Mouse (Mus musculus) hindbrain, embryonic 12.5 days (tissue): ENCODE measurements around the gene Scgb2b18. TPM values are rescaled to one million over a fixed set of nuclear protein-coding genes. Genes with fewer than 3 reads are reported as not detected.
"Not testable (repeated sequence)": the region's sequence is repeated elsewhere in the genome, so short reads cannot be mapped to it uniquely, and the experiment has no call there.

Experiments
- ATAC-seq: fragments of 200-750 bp; cut with Nextera tagmentation; 2 replicates; pipeline ENCODE4 v1.8.0; 2017; ENCODE audit warnings: moderate TSS enrichment; ENCODE audit not compliant: low FRiP score
- H3K27ac ChIP-seq: fragments of 300-500 bp; sonication (generic); 2 replicates; pipeline ENCODE4 v1.5.1; 2016; ENCODE audit warnings: mild to moderate bottlenecking
- H3K27me3 ChIP-seq: fragments of 300-500 bp; sonication (generic); 2 replicates; pipeline ENCODE4 v1.6.1; 2016; ENCODE audit warnings: mild to moderate bottlenecking
- H3K36me3 ChIP-seq: fragments of 300-500 bp; sonication (generic); 2 replicates; pipeline ENCODE4 v1.6.1; 2016; ENCODE audit warnings: mild to moderate bottlenecking
- H3K4me1 ChIP-seq: fragments of 300-500 bp; sonication (generic); 2 replicates; pipeline ENCODE4 v1.6.1; 2016
- H3K4me2 ChIP-seq: fragments of 300-500 bp; sonication (generic); replicated peaks from 2 replicates; pipeline ENCODE4 v1.6.1; 2016; ENCODE audit warnings: mild to moderate bottlenecking
- H3K4me3 ChIP-seq: fragments of 300-500 bp; sonication (generic); 2 replicates; pipeline ENCODE4 v1.5.1; 2016; ENCODE audit warnings: mild to moderate bottlenecking
- H3K9ac ChIP-seq: fragments of 300-500 bp; sonication (generic); 2 replicates; pipeline ENCODE4 v1.6.1; 2016; ENCODE audit warnings: mild to moderate bottlenecking, moderate library complexity
- H3K9me3 ChIP-seq: fragments of 300-500 bp; sonication (generic); replicated peaks from 2 replicates; pipeline ENCODE4 v1.6.1; 2016; ENCODE audit warnings: mild to moderate bottlenecking
- WGBS: fragments of 180-500 bp; shearing (Covaris S2); methylation state at CpG from one replicate; pipeline ENCODE4 v1.1.7; 2016; 5-methylcytosine and 5-hydroxymethylcytosine counted together
- polyA plus RNA-seq: library from polyadenylated mRNA; unstranded; fragments of >200 nt; fragmentation: Nextera tagmentation; extraction: Ambion mirVana; gene quantifications from 2 replicates; pipeline ENCODE4 v1.2.1, GENCODE M21; 2016

The Scgb2b18 gene
- polyA plus RNA-seq: not detected in 2 replicates

GRCm38 (mm10) chr7:33173764-33174163, at the start of gene Scgb2b18:
TSS of gene Scgb2b18 (minus strand) at chr7:33173864.
- not testable (repeated sequence) for H3K4me2 ChIP-seq, H3K27ac ChIP-seq, ATAC-seq

GRCm38 (mm10) chr7:33185268-33185667, 11.6 kb upstream of the Scgb2b18 start, which contains the start of gene Scgb1b18:
TSS of gene Scgb1b18 (plus strand) at chr7:33185568.
- not testable (repeated sequence) for H3K36me3 ChIP-seq, H3K4me3 ChIP-seq, H3K4me1 ChIP-seq, H3K4me2 ChIP-seq, H3K9me3 ChIP-seq, H3K9ac ChIP-seq, H3K27me3 ChIP-seq, H3K27ac ChIP-seq, ATAC-seq
- WGBS: no CpG with 5 or more reads among the region's 2 CpGs

More at GRCm38 (mm10) chr7:33173764-33174163, at the start of gene Scgb2b18:
- H3K4me3 ChIP-seq, H3K9me3 ChIP-seq, H3K4me1 ChIP-seq, H3K36me3 ChIP-seq, H3K27me3 ChIP-seq, H3K9ac ChIP-seq: not testable (repeated sequence)
- WGBS: 91% methylated on average over 2 of the region's 2 CpGs

Other genes with a start within 250 kb of the Scgb2b18 start
- not detected in 2 replicates for gene Scgb2b17, start 117.3 kb downstream of the Scgb2b18 start, polyA plus RNA-seq
- not detected in 2 replicates for gene Scgb1b17, start 110.4 kb downstream of the Scgb2b18 start, polyA plus RNA-seq
- not detected in 2 replicates for gene Scgb1b18, start 11.7 kb upstream of the Scgb2b18 start, polyA plus RNA-seq
- gene Scgb2b19, start 106.5 kb upstream of the Scgb2b18 start, polyA plus RNA-seq: not detected in 2 replicates
- gene Scgb1b19, start 113.4 kb upstream of the Scgb2b18 start, polyA plus RNA-seq: not detected in 2 replicates
- gene Scgb2b20, start 192.5 kb upstream of the Scgb2b18 start, polyA plus RNA-seq: not detected in 2 replicates
- not detected in 2 replicates for gene Scgb1b20, start 199.4 kb upstream of the Scgb2b18 start, polyA plus RNA-seq